Mouse (Mus musculus) myocyte (in vitro differentiated cells): ENCODE results near the gene Synm.

Source experiments
- CEBPB ChIP-seq: IDR thresholded peaks from 2 replicates; pipeline ENCODE4 v1.6.1; 2011; ENCODE audit warnings: mild to moderate bottlenecking, moderate library complexity; ENCODE audit not compliant: poor library complexity, insufficient read depth, severe bottlenecking
- E2F4 ChIP-seq: IDR thresholded peaks from one replicate; pipeline ENCODE4 v1.6.1; 2011; ENCODE audit warnings: mild to moderate bottlenecking, control low read depth, moderate library complexity; ENCODE audit not compliant: insufficient read depth
- MAX ChIP-seq: IDR thresholded peaks from one replicate; pipeline ENCODE4 v1.6.1; 2011; ENCODE audit warnings: low read depth, mild to moderate bottlenecking, control low read depth
- MYOD1 ChIP-seq, 3 experiments: IDR thresholded peaks; one replicate each; pipeline ENCODE4 v1.6.1; 2011; ENCODE audit warnings: control low read depth in 2 of 3, low read depth in 2 of 3, mild to moderate bottlenecking in 2 of 3, moderate library complexity in 1 of 3; ENCODE audit not compliant: insufficient read length in 2 of 3, control insufficient read depth in 1 of 3
- MYOG ChIP-seq, 3 experiments: IDR thresholded peaks; one replicate each; pipeline ENCODE4 v1.6.1; 2011; ENCODE audit warnings: control low read depth in 2 of 3, low read depth in 2 of 3, mild to moderate bottlenecking in 2 of 3; ENCODE audit not compliant: insufficient read length in 2 of 3, control insufficient read depth in 1 of 3, insufficient read depth in 1 of 3
- POLR2A ChIP-seq: IDR thresholded peaks from one replicate; pipeline ENCODE4 v1.6.1; 2011; ENCODE audit warnings: low read depth, mild to moderate bottlenecking, control low read depth, moderate library complexity; ENCODE audit not compliant: insufficient read length
- POLR2AphosphoS2 ChIP-seq: IDR thresholded peaks from one replicate; pipeline ENCODE4 v1.6.1; 2011; ENCODE audit warnings: low read depth, control low read depth; ENCODE audit not compliant: insufficient read length
- REST ChIP-seq: IDR thresholded peaks from one replicate; pipeline ENCODE4 v1.6.1; 2011; ENCODE audit warnings: mild to moderate bottlenecking, control low read depth, moderate library complexity; ENCODE audit not compliant: insufficient read depth, insufficient read length
- TCF12 ChIP-seq: IDR thresholded peaks from one replicate; pipeline ENCODE4 v1.6.1; 2011; ENCODE audit warnings: mild to moderate bottlenecking, control low read depth; ENCODE audit not compliant: poor library complexity, insufficient read depth, severe bottlenecking
- USF1 ChIP-seq: IDR thresholded peaks from one replicate; pipeline ENCODE4 v1.6.1; 2011; ENCODE audit warnings: low read depth, mild to moderate bottlenecking, control low read depth, moderate library complexity

- TF ChIP-seq MAX (no peak), TCF12 (no peak), POLR2A (no peak), E2F4 (no peak), USF1 (no peak), MYOD1 (IDR thresholded peaks at IDR 0.05; ENCODE audit: control insufficient read depth in 1 of 3, insufficient read length in 2 of 3, low read depth in 2 of 3) (no peak), CEBPB (no peak), MYOG (IDR thresholded peaks at IDR 0.05; ENCODE audit: control insufficient read depth in 1 of 3, insufficient read depth in 1 of 3, insufficient read length in 2 of 3, low read depth in 2 of 3) (no peak), POLR2AphosphoS2 (no peak), REST (no peak)
Observed at GRCm38 (mm10) chr7:67747731-67748305, 11.7 kb downstream of the Synm start.
